Mouse (Mus musculus) frontal cortex, postnatal 25 days (tissue): ENCODE data around the gene Sec24c.
"Not testable (repeated sequence)": the region's sequence is repeated elsewhere in the genome, so short reads cannot be mapped to it uniquely, and the experiment has no call there.

ENCODE experiments used
- DNase-seq, 2 experiments: peaks; one replicate each; pipeline ENCODE4 v3.0.0; 2022; ENCODE audit warnings: low spot score in 2 of 2

Sec24c gene

GRCm38 (mm10) chr14:20674064-20674833 lies at the start of gene Sec24c:
Gene Sec24c, plus strand, starts transcription at chr14:20674308.
- peak; percentile 86 to 94 for DNase-seq

GRCm38 (mm10) chr14:20626447-20626846 lies 47.7 kb upstream of the Sec24c start:
- DNase-seq: no peak

GRCm38 (mm10) chr14:20626971-20627370 lies 47.1 kb upstream of the Sec24c start:
- DNase-seq: no peak

- DNase-seq: no peak
Observed at GRCm38 (mm10) chr14:20631253-20631652, 42.9 kb upstream of the Sec24c start.

GRCm38 (mm10) chr14:20635546-20635945 lies 38.6 kb upstream of the Sec24c start:
- DNase-seq: no peak

- not testable (repeated sequence) for DNase-seq
Observed at GRCm38 (mm10) chr14:20636968-20637367, 37.1 kb upstream of the Sec24c start.

GRCm38 (mm10) chr14:20637818-20638574 lies 36.1 kb upstream of the Sec24c start:
- DNase-seq: no peak

GRCm38 (mm10) chr14:20638702-20639101 lies 35.4 kb upstream of the Sec24c start:
- DNase-seq: no peak

- DNase-seq: no peak
Observed at GRCm38 (mm10) chr14:20639918-20640619, 34.0 kb upstream of the Sec24c start.

- peak; percentile 96 to 97 for DNase-seq
Observed at GRCm38 (mm10) chr14:20640644-20641437, 33.3 kb upstream of the Sec24c start, which contains the start of gene Usp54. Gene Usp54, minus strand, starts transcription at chr14:20641063.

- no peak for DNase-seq
Observed at GRCm38 (mm10) chr14:20641438-20641875, 32.7 kb upstream of the Sec24c start.

- DNase-seq: no peak
Observed at GRCm38 (mm10) chr14:20645547-20645946, 28.6 kb upstream of the Sec24c start.

GRCm38 (mm10) chr14:20646381-20646780 lies 27.7 kb upstream of the Sec24c start:
- DNase-seq: no peak

GRCm38 (mm10) chr14:20651000-20651399 lies 23.1 kb upstream of the Sec24c start:
- no peak for DNase-seq

- no peak for DNase-seq
Observed at GRCm38 (mm10) chr14:20651722-20652256, 22.3 kb upstream of the Sec24c start.

- no peak for DNase-seq
Observed at GRCm38 (mm10) chr14:20654690-20655421, 19.3 kb upstream of the Sec24c start.

GRCm38 (mm10) chr14:20655731-20656130 lies 18.4 kb upstream of the Sec24c start:
- no peak for DNase-seq

GRCm38 (mm10) chr14:20656361-20656760 lies 17.7 kb upstream of the Sec24c start, which contains the start of gene Myoz1:
Gene Myoz1, minus strand, starts transcription at chr14:20656540.
- no peak for DNase-seq

- peak in 1 of 2 experiments; percentile 31 for DNase-seq
Observed at GRCm38 (mm10) chr14:20658326-20658725, 15.8 kb upstream of the Sec24c start.

GRCm38 (mm10) chr14:20658902-20659301 lies 15.2 kb upstream of the Sec24c start:
- no peak for DNase-seq
